Mouse (Mus musculus) c-Kit-negative CD71-positive TER-119-positive erythroid progenitor cells, embryonic 14.5 days (primary cell): ENCODE data around the gene Med13l.
A peak's percentile ranks its signal among the peaks of the same experiment; 100 is the strongest.

ENCODE experiments used
- DNase-seq: peaks from one replicate; pipeline ENCODE4 v3.0.0-alpha.2; 2013; ENCODE audit warnings: low read depth, low spot score

Gene Med13l

GRCm38 (mm10) chr5:118727336-118727735 is 166.9 kb downstream of the Med13l start:
- DNase-seq: no peak

- DNase-seq: no peak
Observed at GRCm38 (mm10) chr5:118732221-118732620, 171.7 kb downstream of the Med13l start.

- no peak for DNase-seq
Observed at GRCm38 (mm10) chr5:118732651-118733050, 172.2 kb downstream of the Med13l start.

- no peak for DNase-seq
Observed at GRCm38 (mm10) chr5:118733566-118733965, 173.1 kb downstream of the Med13l start.

GRCm38 (mm10) chr5:118734455-118734854 is 174.0 kb downstream of the Med13l start:
- DNase-seq: no peak

GRCm38 (mm10) chr5:118735738-118736137 is 175.3 kb downstream of the Med13l start:
- no peak for DNase-seq

GRCm38 (mm10) chr5:118737548-118737947 is 177.1 kb downstream of the Med13l start:
- DNase-seq: peak; percentile 39

GRCm38 (mm10) chr5:118743067-118743466 is 182.6 kb downstream of the Med13l start:
- DNase-seq: no peak

- DNase-seq: no peak
Observed at GRCm38 (mm10) chr5:118747026-118747425, 186.5 kb downstream of the Med13l start.

GRCm38 (mm10) chr5:118751446-118752179 is 191.1 kb downstream of the Med13l start:
- no peak for DNase-seq

- DNase-seq: no peak
Observed at GRCm38 (mm10) chr5:118752868-118753267, 192.4 kb downstream of the Med13l start.

- no peak for DNase-seq
Observed at GRCm38 (mm10) chr5:118753471-118754044, 193.1 kb downstream of the Med13l start.

GRCm38 (mm10) chr5:118754191-118754759 is 193.8 kb downstream of the Med13l start:
- DNase-seq: no peak

- DNase-seq: no peak
Observed at GRCm38 (mm10) chr5:118756078-118756477, 195.6 kb downstream of the Med13l start.

GRCm38 (mm10) chr5:118757396-118758301 is 197.2 kb downstream of the Med13l start:
- no peak for DNase-seq

- no peak for DNase-seq
Observed at GRCm38 (mm10) chr5:118760986-118761385, 200.5 kb downstream of the Med13l start.

GRCm38 (mm10) chr5:118762499-118763185 is 202.2 kb downstream of the Med13l start:
- DNase-seq: no peak

GRCm38 (mm10) chr5:118763353-118763752 is 202.9 kb downstream of the Med13l start:
- DNase-seq: no peak

- DNase-seq: no peak
Observed at GRCm38 (mm10) chr5:118769143-118769542, 208.7 kb downstream of the Med13l start.

- DNase-seq: no peak
Observed at GRCm38 (mm10) chr5:118773866-118774265, 213.4 kb downstream of the Med13l start.

GRCm38 (mm10) chr5:118776396-118776795 is 215.9 kb downstream of the Med13l start:
- DNase-seq: no peak
